Mouse (Mus musculus): ENCODE data around the gene Elk4. TPM values are rescaled to one million over a fixed set of nuclear protein-coding genes. Genes with fewer than 3 reads are reported as not detected.
A peak's percentile ranks its signal among the peaks of the same experiment; 100 is the strongest.

Elk4 gene
- total and polyA plus RNA-seq, 3 experiments = 16.8 to 18.9 (median 17.4) TPM

GRCm38 (mm10) chr1:132060036-132060769 is 52.8 kb downstream of the Elk4 start (continued):
- TF ChIP-seq ETS1 (conservative IDR thresholded peaks at IDR 0.05; ENCODE audit: low read depth, low read length) (peak; percentile 49; the same call in 1 of the 2 replicates), ZMIZ1 (IDR thresholded peaks at IDR 0.05; ENCODE audit: low read depth, low read length) (no peak), RCOR1 (conservative IDR thresholded peaks at IDR 0.05; ENCODE audit: low read depth, low read length) (no peak), TBP (conservative IDR thresholded peaks at IDR 0.05; ENCODE audit: low read depth, low read length) (no peak), JUN (IDR thresholded peaks at IDR 0.05; ENCODE audit: insufficient read depth, low read depth, low read length) (no peak), TCF12 (IDR thresholded peaks at IDR 0.05; ENCODE audit: low read depth, low read length) (peak; percentile 33; the same call in 1 of the 2 replicates)

GRCm38 (mm10) chr1:132061750-132062541 is 54.5 kb downstream of the Elk4 start:
- Histone ChIP-seq H3K4me2 (ENCODE audit: insufficient read depth, low read depth, poor library complexity, severe bottlenecking) (no peak overlapping the region), H3K4me1 (ENCODE audit: control insufficient read depth in 1 of 2, insufficient read depth in 2 of 2) (peaks cover 30 to 72% of the 10 kb centered on the region in 2 experiments), H3K9ac (ENCODE audit: insufficient read depth, low read depth) (no peak overlapping the region), H3K79me2 (replicated peaks; ENCODE audit: control insufficient read depth, extremely low read depth, insufficient read depth, poor library complexity, severe bottlenecking) (no peaks in the 10 kb centered on the region), H3K36me3 (replicated peaks in 1 of 2; ENCODE audit: control insufficient read depth in 1 of 2, insufficient read depth in 1 of 2, low read length in 1 of 2) (no peaks in the 10 kb centered on the region), H3K27ac (ENCODE audit: insufficient read depth, low read depth) (no peak overlapping the region), H3K27me3 (replicated peaks) (peaks cover 31% of the 10 kb centered on the region), H3K9me3 (replicated peaks; ENCODE audit: low read length) (no peaks in the 10 kb centered on the region), H3K4me3 (replicated peaks in 1 of 3; ENCODE audit: low read depth in 2 of 3, low read length in 2 of 3, poor library complexity in 1 of 3) (no peak overlapping the region)
- DNase-seq (ENCODE audit: extremely low read depth) = no peak
- TF ChIP-seq RCOR1 (conservative IDR thresholded peaks at IDR 0.05; ENCODE audit: low read depth, low read length) (no peak), TCF12 (IDR thresholded peaks at IDR 0.05; ENCODE audit: low read depth, low read length) (no peak), EP300 (IDR thresholded peaks at IDR 0.05; ENCODE audit: low read length) (no peak), POLR2AphosphoS2 (IDR thresholded peaks at IDR 0.05; ENCODE audit: low read depth, low read length) (no peak), NRF1 (IDR thresholded peaks at IDR 0.05; ENCODE audit: low read depth, low read length) (no peak), ZKSCAN1 (IDR thresholded peaks at IDR 0.05; ENCODE audit: borderline replicate concordance, low read depth, low read length) (no peak), CHD1 (IDR thresholded peaks at IDR 0.05; ENCODE audit: low read depth, low read length) (no peak), MAFK (IDR thresholded peaks at IDR 0.05; ENCODE audit: insufficient replicate concordance, low read length) (no peak), NELFE (IDR thresholded peaks at IDR 0.05; ENCODE audit: low read depth, low read length) (no peak), MAZ (IDR thresholded peaks at IDR 0.05; ENCODE audit: low read depth, low read length) (no peak), MXI1 (IDR thresholded peaks at IDR 0.05; ENCODE audit: low read depth, low read length) (no peak), BHLHE40 (IDR thresholded peaks at IDR 0.05; ENCODE audit: low read depth, low read length) (no peak), GABPA (IDR thresholded peaks at IDR 0.05; ENCODE audit: insufficient replicate concordance, low read depth, low read length) (no peak), KAT2A (IDR thresholded peaks at IDR 0.05; ENCODE audit: insufficient replicate concordance, low read length) (no peak), TBP (conservative IDR thresholded peaks at IDR 0.05; ENCODE audit: low read depth, low read length) (no peak), MEF2A (IDR thresholded peaks at IDR 0.05; ENCODE audit: borderline replicate concordance, low read depth, low read length) (no peak), MYC (IDR thresholded peaks at IDR 0.05; ENCODE audit: low read depth, low read length) (no peak), JUN (IDR thresholded peaks at IDR 0.05; ENCODE audit: insufficient read depth, low read depth, low read length) (no peak), ZC3H11A (IDR thresholded peaks at IDR 0.05; ENCODE audit: low read depth, low read length) (no peak), MAX (IDR thresholded peaks at IDR 0.05; ENCODE audit: low read length) (no peak)
- dilution Hi-C loops (cut with MboI; ENCODE audit: extremely low pct_ligation_motif_present, extremely low pct_unique_long_range_greater_than_20kb, low sequenced_read_pairs) (no loop called here), in situ Hi-C loops (cut with MboI; ENCODE audit: low pct_ligation_motif_present, low pct_unique_long_range_greater_than_20kb, low sequenced_read_pairs) (no loop called here)
